Mouse (Mus musculus) cerebellum, adult 2 months (tissue): ENCODE measurements around the gene Acvrl1. TPM values are rescaled to one million over a fixed set of nuclear protein-coding genes. Genes with fewer than 3 reads are reported as not detected.

ENCODE experiments used
- DNase-seq, 2 experiments: peaks; one replicate each; pipeline ENCODE4 v3.0.0; 2021
- H3K27ac ChIP-seq: fragments of 200-500 bp; 2 replicates; pipeline ENCODE4 v1.5.1; 2012; ENCODE audit warnings: low read length, control low read depth, inconsistent platforms; ENCODE audit not compliant: insufficient read depth
- H3K27me3 ChIP-seq: fragments of 200-500 bp; 2 replicates; pipeline ENCODE4 v1.6.1; 2012; ENCODE audit warnings: inconsistent platforms, mild to moderate bottlenecking, low read length, moderate library complexity; ENCODE audit not compliant: control insufficient read depth, insufficient read depth
- H3K4me1 ChIP-seq: fragments of 200-500 bp; 2 replicates; pipeline ENCODE4 v1.6.1; 2011; ENCODE audit warnings: low read length; ENCODE audit not compliant: control insufficient read depth, insufficient read depth
- H3K4me3 ChIP-seq: fragments of 200-500 bp; replicated peaks from 2 replicates; pipeline ENCODE3; 2011; ENCODE audit warnings: mild to moderate bottlenecking, low read depth, low read length, control low read depth; ENCODE audit not compliant: insufficient read depth
- CTCF ChIP-seq: fragments of 200-500 bp; IDR thresholded peaks from 2 replicates; pipeline ENCODE4 v1.5.1; 2011; ENCODE audit warnings: low read depth, mild to moderate bottlenecking, control low read depth, low read length, moderate library complexity, borderline replicate concordance; ENCODE audit not compliant: insufficient read depth
- POLR2A ChIP-seq: fragments of 200-500 bp; IDR thresholded peaks from 2 replicates; pipeline ENCODE4 v1.6.1; 2011; ENCODE audit warnings: low read length, control low read depth, borderline replicate concordance; ENCODE audit not compliant: insufficient read depth
- WGBS: fragments of 180-500 bp; shearing (Covaris S2); methylation state at CpG from one replicate; pipeline ENCODE4 v1.1.7; 2018; 5-methylcytosine and 5-hydroxymethylcytosine counted together
- polyA plus RNA-seq: library from polyadenylated mRNA; depleted of rRNA; stranded (reverse); fragments of >200 nt; gene quantifications from 2 replicates; pipeline ENCODE4 v1.2.3, GENCODE M21; 2012

Gene Acvrl1
- polyA plus RNA-seq, 1 experiment = 17.2 TPM

DNA sequence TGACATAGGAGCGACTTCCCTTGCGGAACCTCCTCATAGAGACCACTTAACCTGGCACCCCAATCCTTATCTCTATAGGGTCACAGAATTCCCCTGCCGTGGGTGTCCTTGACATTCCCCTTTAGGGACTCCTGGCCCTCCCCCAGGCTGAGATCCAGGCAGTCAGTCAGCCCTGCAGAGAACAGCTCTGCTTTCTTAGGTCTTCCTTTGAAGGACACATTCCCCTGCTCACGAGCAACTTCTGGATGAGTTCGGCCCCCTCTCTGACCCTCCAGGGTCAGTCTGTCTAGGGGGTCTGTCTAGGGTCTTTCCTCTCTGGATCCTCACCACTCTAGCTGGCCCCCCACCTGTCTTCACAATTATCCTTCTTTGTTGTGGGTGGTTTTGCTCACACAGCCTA is 1.1 kb downstream of the Acvrl1 start:
- peaks cover 2% of the 10 kb centered on the region; the same call in 1 of the 2 replicates for H3K27me3 ChIP-seq
- WGBS = 55% methylated on average over 5 of the region's 5 CpGs
- H3K4me3 ChIP-seq = no peak overlapping the region
- H3K4me1 ChIP-seq = 0 out of 2 replicates have a peak, but pooled peaks cover 2% of the 10 kb centered on the region
- TF ChIP-seq POLR2A (no peak), CTCF (no peak)
- H3K27ac ChIP-seq = no peak overlapping the region
- DNase-seq = no peak

DNA sequence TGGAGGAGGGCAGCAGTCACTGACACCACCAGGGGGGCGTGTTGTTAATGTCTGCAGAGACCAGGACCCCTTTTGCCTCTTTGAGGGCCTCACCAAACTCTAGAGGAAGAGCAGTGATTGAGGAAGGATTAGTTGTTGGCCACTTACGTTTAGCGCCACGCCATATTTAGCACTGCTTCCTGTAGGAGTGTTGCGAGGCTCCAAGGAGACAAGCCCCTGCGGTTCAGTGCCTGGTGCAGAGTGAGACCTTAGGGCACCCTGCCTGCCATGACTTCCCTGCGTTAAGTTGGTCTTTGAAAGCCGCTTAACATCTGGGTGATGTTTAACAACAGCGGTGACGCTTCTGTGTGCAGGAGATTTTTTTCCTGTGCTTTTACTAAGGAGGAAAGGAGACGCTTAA is 3.2 kb downstream of the Acvrl1 start:
- H3K27me3 ChIP-seq = peaks cover 2% of the 10 kb centered on the region; the same call in 1 of the 2 replicates
- no peak overlapping the region for H3K27ac ChIP-seq
- H3K4me3 ChIP-seq = no peak overlapping the region
- 46% methylated on average over 11 of the region's 11 CpGs for WGBS
- H3K4me1 ChIP-seq = 0 out of 2 replicates have a peak, but pooled peaks cover 2% of the 10 kb centered on the region
- no peak for TF ChIP-seq CTCF
- no peak for DNase-seq

DNA sequence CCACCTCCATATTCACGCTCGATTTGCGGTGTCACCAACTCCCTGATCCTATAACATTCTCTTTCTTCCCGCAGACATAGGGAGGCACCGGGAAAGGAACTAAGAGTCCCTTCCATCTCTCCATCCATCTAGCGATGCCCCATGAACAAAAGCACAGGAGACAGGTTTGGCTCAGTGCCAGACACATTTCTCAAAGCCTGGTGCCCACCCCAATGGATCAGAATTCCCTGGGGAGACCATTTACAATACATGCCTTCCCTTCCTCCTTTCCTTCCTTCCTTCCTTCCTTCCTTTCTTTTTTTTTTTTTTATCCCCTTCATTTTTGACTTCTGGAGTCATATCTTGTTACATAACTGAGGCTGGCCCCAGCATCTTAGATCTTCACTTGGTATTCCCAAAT is 3.7 kb downstream of the Acvrl1 start:
- Histone ChIP-seq H3K4me1 (0 out of 2 replicates have a peak, but pooled peaks cover 2% of the 10 kb centered on the region), H3K27me3 (peaks cover 2% of the 10 kb centered on the region; the same call in 1 of the 2 replicates), H3K27ac (no peak overlapping the region), H3K4me3 (no peak overlapping the region)
- TF ChIP-seq POLR2A (no peak), CTCF (no peak)
- DNase-seq = no peak
- 42% methylated on average over 6 of the region's 6 CpGs for WGBS

DNA sequence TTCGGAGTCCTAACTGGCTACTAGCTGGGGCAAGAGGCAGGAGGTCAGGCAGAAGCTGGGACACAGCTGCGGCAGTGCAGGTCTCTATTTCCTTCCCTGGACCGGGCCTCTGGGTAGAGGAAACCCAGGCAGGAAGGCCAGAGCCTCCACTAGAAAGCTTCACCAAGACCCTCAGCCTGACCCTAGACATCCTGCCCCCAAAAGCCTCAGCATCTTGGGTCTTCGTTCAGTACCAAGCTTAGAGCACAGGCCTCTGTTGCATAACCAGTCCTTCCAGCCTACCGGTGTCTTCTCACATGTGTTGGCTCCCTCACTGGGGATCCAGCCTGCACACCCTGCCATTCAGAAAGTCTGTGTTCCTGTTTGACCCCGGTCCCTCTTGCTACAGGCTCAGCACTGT is 4.4 kb downstream of the Acvrl1 start:
- Histone ChIP-seq H3K27me3 (peaks cover 2% of the 10 kb centered on the region; the same call in 1 of the 2 replicates), H3K27ac (no peak overlapping the region), H3K4me1 (0 out of 2 replicates have a peak, but pooled peaks cover 2% of the 10 kb centered on the region), H3K4me3 (no peak overlapping the region)
- TF ChIP-seq POLR2A (no peak), CTCF (no peak)
- no peak for DNase-seq
- WGBS = 91% methylated on average over 6 of the region's 6 CpGs

DNA sequence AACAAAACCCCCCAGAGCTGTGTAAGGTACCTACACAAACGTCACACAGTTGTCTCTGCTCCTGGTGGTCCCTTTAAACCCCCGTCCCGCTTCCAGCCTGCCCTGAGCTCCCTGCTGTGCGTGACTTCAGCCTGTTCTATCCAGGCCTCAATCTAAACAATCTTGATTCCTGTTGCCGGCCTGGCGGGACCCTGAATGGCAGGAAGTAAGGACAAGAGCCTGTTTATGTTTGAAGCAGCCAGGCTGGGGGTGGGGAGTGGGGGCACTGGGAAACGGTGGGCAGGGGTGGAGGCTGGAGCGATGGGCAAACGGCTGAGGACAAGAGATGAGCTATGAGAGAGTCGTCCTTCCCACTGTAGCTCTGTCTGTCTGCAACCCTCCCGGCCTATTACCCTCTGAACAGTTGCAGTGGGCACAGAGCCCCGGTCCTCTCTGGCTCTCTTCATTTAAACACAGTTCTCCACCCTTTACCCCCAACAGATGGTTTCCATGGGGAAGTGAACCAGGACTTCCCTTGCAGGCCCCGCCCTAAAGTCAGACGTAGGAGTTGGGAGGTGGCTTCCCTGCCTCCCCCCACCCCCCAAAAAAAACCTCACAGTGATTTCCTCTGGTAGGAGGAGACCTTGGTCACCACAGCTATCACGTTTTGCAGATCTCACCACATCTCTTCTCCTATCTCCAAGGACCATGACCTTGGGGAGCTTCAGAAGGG is 5.8 kb downstream of the Acvrl1 start:
- peak overlapping the region; percentile 13 for H3K4me3 ChIP-seq
- no peaks in the 10 kb centered on the region for H3K4me1 ChIP-seq
- 33% methylated on average over 15 of the region's 15 CpGs for WGBS
- H3K27me3 ChIP-seq = no peaks in the 10 kb centered on the region; the same call in 1 of the 2 replicates
- no peak for DNase-seq
- TF ChIP-seq POLR2A = no peak
- TF ChIP-seq CTCF = no peak
- H3K27ac ChIP-seq = no peak overlapping the region

DNA sequence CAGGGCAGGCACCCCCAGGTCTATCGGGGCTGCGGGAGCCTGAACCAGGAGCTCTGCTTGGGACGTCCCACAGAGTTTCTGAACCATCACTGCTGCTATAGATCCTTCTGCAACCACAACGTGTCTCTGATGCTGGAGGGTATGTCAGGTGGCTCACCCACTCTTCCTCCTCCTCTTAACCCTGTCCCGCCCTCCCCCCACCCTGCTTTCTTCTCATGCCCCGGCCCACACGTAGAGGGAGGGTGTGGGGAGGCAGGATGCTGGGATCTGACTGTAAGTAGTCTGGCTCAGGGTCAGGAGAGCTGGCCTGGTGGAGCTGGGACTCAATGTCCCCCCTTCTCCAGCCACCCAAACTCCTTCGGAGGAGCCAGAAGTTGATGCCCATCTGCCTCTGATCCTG is 7.1 kb downstream of the Acvrl1 start:
- DNase-seq = no peak
- WGBS = 73% methylated on average over 8 of the region's 8 CpGs
- Histone ChIP-seq H3K4me1 (no peaks in the 10 kb centered on the region), H3K27ac (no peak overlapping the region), H3K27me3 (no peaks in the 10 kb centered on the region), H3K4me3 (no peak overlapping the region)
- TF ChIP-seq POLR2A (no peak), CTCF (no peak)

DNA sequence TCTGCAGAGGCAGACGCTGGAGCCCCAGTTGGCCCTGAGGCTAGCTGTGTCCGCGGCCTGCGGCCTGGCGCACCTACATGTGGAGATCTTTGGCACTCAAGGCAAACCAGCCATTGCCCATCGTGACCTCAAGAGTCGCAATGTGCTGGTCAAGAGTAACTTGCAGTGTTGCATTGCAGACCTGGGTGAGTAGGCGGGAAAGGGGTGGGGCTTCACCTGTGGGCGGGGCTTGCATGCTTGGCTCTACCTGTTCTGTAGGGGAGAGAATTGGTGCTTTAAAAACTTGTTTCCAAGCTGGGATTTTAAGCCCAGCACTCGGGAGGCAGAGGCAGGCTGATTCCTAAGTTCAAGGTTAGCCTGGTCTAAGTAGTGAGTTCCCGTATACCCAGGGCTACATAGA is 9.1 kb downstream of the Acvrl1 start:
- 82% methylated on average over 11 of the region's 11 CpGs for WGBS
- Histone ChIP-seq H3K27ac (no peak overlapping the region), H3K4me3 (no peak overlapping the region), H3K27me3 (no peaks in the 10 kb centered on the region), H3K4me1 (no peaks in the 10 kb centered on the region)
- DNase-seq = no peak
- TF ChIP-seq POLR2A (no peak), CTCF (no peak)

DNA sequence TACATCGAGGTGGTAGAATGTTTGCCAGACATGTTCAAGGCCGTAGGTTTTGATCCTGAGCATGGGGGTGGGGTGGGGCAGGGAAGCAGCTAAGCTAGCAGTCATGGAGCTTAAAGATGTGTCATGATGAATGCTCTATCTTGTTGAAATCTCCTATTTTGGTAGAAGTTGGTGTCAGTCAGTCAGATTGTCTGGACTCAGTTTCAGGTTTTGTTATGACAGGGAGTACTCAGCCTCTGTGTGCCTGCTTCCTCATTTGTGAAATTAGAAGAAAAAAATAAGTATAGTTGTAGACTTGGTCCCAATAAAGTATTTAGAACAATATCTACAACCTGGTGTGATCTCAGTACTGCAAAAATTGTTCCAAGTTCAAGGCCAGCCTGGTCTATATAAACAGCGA is 10.4 kb downstream of the Acvrl1 start:
- 83% methylated on average over 3 of the region's 3 CpGs for WGBS
- DNase-seq = no peak
- no peaks in the 10 kb centered on the region for H3K27me3 ChIP-seq
- H3K4me1 ChIP-seq = no peaks in the 10 kb centered on the region
- H3K4me3 ChIP-seq = no peak overlapping the region
- no peak for TF ChIP-seq CTCF
- no peak for TF ChIP-seq POLR2A
- H3K27ac ChIP-seq = no peak overlapping the region
